Mouse (Mus musculus) stomach, postnatal 0 days (tissue): Measurements from ENCODE around the gene Tmem268.

Experiments
- CTCF ChIP-seq: IDR thresholded peaks from 2 replicates; pipeline ENCODE4 v1.5.1; 2016; ENCODE audit warnings: antibody characterized with exemption, low read depth, mild to moderate bottlenecking, moderate library complexity
- EP300 ChIP-seq: optimal IDR thresholded peaks from 2 replicates; pipeline ENCODE3; 2016; ENCODE audit warnings: antibody characterized with exemption

DNA sequence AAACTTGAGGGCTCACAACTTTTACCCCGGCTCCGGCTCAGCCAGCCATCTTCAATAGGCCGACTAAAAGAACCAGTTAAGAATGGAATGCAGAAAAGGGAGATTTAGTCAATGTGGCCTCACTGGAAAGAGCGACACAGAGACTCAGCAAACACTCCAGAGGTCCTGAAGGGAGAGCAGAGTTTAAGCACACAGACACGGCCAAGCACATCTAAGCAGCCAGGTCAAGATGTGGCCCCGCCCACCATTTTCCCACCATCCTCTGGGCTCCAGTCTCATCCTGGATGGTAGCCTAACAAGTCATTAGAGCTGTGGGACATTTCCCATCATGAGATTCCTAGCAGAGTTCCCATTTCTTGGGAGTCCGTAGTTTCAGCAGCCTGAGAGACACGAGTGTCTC lies 10.7 kb downstream of the Tmem268 start:
- TF ChIP-seq CTCF (no peak), EP300 (no peak)
